ENCODE assay signal across 8 mouse cellular contexts in the genomic region with DNA sequence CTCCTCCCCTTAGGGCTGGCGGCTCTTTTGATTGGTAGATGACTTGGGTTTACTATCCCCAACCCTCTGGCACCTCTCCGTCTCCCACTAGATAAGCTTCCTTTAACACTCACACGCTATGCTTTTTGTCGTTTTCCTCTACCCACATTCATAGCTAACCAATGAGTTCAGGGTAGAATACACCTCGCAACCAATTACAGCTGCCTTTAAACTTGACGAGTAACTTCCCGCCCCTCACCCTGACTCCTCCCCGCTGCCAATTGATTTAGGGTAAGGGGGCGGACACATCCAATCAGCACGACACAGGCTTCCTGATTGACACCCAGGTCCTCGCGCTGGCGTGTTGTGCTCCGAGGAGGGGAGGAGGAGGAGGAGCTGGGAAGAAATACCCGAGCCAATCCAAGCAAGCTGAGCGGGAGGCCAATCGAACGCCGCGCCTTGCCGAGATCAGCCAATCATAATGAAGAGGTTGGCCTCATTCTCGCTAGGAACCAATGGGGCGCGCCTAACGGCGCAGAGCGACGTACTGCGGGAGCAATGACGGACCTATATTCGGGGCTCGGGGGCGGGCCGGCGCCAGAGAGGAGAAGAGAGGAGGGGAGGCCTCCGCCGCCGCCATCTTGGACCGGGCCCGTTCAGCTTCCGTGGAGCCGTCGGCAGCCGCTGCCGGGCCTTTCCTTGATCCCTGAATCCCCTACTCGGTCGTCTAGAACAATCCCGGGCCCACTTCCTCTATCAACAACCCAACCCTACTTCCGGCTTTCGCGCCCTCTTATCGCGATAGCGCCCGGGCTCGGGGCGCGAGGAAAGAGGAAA. TPM values are rescaled to one million over a fixed set of nuclear protein-coding genes. Genes with fewer than 3 reads are reported as not detected.
DNase-seq lines count a peak whose midpoint lies in the region; ATAC-seq lines count a peak whose summit lies in the region.

A gene (plus strand): TSS at position 597 of the 816 bp plus-strand sequence.

- DNase-seq in B cell, adult 2 months = peak; percentile 95 to 96
- peak; percentile 100 for DNase-seq in brain, adult 2 months (ENCODE audit: low read depth, low spot score)
- peak; percentile 100 for DNase-seq in heart, embryonic 10.5 days (ENCODE audit: low spot score)
- peak; percentile 98 for DNase-seq in liver
- peak; percentile 96 to 98 for DNase-seq in spleen, postnatal 4 days (ENCODE audit: low spot score in 2 of 2)

- peaks cover 33% of the 10 kb centered on the region for H3K36me3 ChIP-seq in heart, embryonic 10.5 days
- peaks cover 49% of the 10 kb centered on the region for H3K36me3 ChIP-seq in kidney, embryonic 15.5 days

- H3K4me3 ChIP-seq in heart, embryonic 10.5 days = peak within 1 kb of the TSS; percentile 98
- H3K4me3 ChIP-seq in kidney, embryonic 15.5 days (replicated peaks) = peak within 1 kb of the TSS; percentile 99

- ATAC-seq in erythroblast, adult 5-6 weeks (replicated peaks; ENCODE audit: low FRiP score, poor library complexity, severe bottlenecking) = peak; percentile 92
- ATAC-seq in kidney, embryonic 15.5 days (replicated peaks; ENCODE audit: low FRiP score) = peak; percentile 99
- ATAC-seq in monocyte, adult 5-6 weeks (replicated peaks; ENCODE audit: insufficient number of reproducible peaks, low FRiP score, low TSS enrichment, poor library complexity, severe bottlenecking) = peak; percentile 92

- H3K4me1 ChIP-seq in heart, embryonic 10.5 days = peaks cover 29% of the 10 kb centered on the region
- H3K4me1 ChIP-seq in kidney, embryonic 15.5 days = peaks cover 38% of the 10 kb centered on the region

- under 1% methylated on average over 58 of the region's 58 CpGs for WGBS in heart, embryonic 10.5 days
- WGBS in kidney, embryonic 15.5 days = under 1% methylated on average over 58 of the region's 58 CpGs

- no peaks in the 10 kb centered on the region for H3K27me3 ChIP-seq in heart, embryonic 10.5 days (ENCODE audit: insufficient read depth, poor library complexity, severe bottlenecking)
- H3K27me3 ChIP-seq in kidney, embryonic 15.5 days = no peaks in the 10 kb centered on the region

- peak within 1 kb of the TSS; percentile 100 for H3K9ac ChIP-seq in kidney, embryonic 15.5 days

- H3K9me3 ChIP-seq in heart, embryonic 10.5 days = no peaks in the 10 kb centered on the region
- no peaks in the 10 kb centered on the region for H3K9me3 ChIP-seq in kidney, embryonic 15.5 days (replicated peaks)

- peak within 1 kb of the TSS; percentile 98 for H3K27ac ChIP-seq in heart, embryonic 10.5 days
- H3K27ac ChIP-seq in kidney, embryonic 15.5 days = peak within 1 kb of the TSS; percentile 99

- H3K4me2 ChIP-seq in kidney, embryonic 15.5 days = peak within 1 kb of the TSS; percentile 76

RNA-seq across cellular contexts. Expression of the gene that starts here (rescaled TPM):
- 80.9 and 94.9 TPM in 2 replicates for total RNA-seq in erythroblast, adult 5-6 weeks (2015; ENCODE audit: low replicate concordance)
- 15.2 and 20.4 TPM in 2 replicates for total RNA-seq in erythroblast, adult 5-6 weeks (2017; ENCODE audit: low replicate concordance)
- polyA plus RNA-seq in heart, embryonic 10.5 days (2016; fragmentation: Nextera tagmentation; extraction: Ambion mirVana) = 40.7 and 56.4 TPM in 2 replicates
- 60.6 and 66.5 TPM in 2 replicates for polyA plus RNA-seq in kidney, embryonic 15.5 days (2015; fragmentation: Nextera tagmentation; extraction: Ambion mirVana)
- 19.8 to 52.4 TPM (median 24.8 TPM) in 3 replicates for total RNA-seq in monocyte, adult 5-6 weeks (2017)

Comparison
In these comparisons a context has a peak if more than half of its experiments do, and no peak if none do; other contexts are left out.
1. Peak in every context shown above with its lines: DNase-seq, ATAC-seq, H3K4me3 ChIP-seq and H3K27ac ChIP-seq.